Mouse (Mus musculus): ENCODE measurements around the gene Bcl11a. TPM values are rescaled to one million over a fixed set of nuclear protein-coding genes. Genes with fewer than 3 reads are reported as not detected.

The Bcl11a gene
- polyA plus RNA-seq, 1 experiment from 2014 or later: 2.4 TPM

DNA sequence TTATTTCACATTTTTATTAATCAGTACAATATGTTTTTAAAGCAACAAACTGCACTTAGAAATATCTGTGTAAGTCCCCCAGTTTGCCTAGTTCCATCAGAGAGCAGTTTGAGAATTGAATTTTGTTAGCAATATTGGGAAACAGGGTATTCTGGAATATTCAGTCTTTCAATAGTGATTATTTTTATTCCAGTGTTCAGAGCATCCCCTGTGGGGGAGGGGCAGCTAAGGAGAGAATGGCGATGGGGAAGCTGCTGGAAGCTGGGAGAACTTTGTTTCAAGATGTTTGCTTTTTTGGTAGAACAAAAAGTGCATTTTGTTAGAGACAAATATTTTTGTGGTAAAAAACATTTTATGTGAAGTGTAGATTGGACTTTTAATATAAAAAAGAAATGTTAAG is 18.7 kb upstream of the Bcl11a start:
- no peak overlapping the region for H3K27ac ChIP-seq (ENCODE audit: low read length)
- 12% methylated on average over 1 of the region's 1 CpGs for whole genome bisulfite sequencing
- H3K9me3 ChIP-seq (ENCODE audit: low read length): no peaks in the 10 kb centered on the region

DNA sequence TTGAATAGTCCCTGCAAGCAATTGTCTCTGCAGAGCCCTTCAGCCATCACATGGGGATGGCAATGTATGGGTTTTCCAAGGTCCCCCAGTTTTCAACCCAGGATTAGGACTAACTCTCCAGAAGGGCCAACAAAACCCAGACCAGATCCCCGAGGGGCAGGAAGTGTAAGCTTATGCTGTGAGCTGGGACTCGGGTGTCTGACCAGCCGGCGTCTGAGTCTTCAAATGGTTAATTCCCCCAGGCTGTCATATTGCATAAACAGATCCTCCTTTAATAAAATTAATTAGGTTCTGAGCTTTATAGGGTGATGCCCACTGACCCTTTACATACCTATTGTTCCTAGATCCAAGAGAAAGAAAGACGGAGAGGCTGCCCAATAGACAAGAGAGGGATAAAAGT is 17.4 kb upstream of the Bcl11a start:
- no peak for TF ChIP-seq EP300 (IDR thresholded peaks at IDR 0.05)
- no peak for TF ChIP-seq CTCF (IDR thresholded peaks at IDR 0.05)
- peaks cover 20% of the 10 kb centered on the region for H3K27me3 ChIP-seq (replicated peaks; ENCODE audit: insufficient read depth, low read length)
- H3K4me3 ChIP-seq (ENCODE audit: low read depth, low read length): peak overlapping the region; percentile 4; the same call in 1 of the 2 replicates

More for the DNA sequence above, 18.7 kb upstream of the Bcl11a start:
- Histone ChIP-seq H3K4me2 (replicated peaks; ENCODE audit: low read depth, low read length) (no peak overlapping the region), H3K9ac (replicated peaks; ENCODE audit: low read depth) (no peak overlapping the region), H3K4me1 (ENCODE audit: insufficient read depth, low read depth, low read length) (no peaks in the 10 kb centered on the region), H3K27me3 (replicated peaks; ENCODE audit: insufficient read depth, low read length) (peaks cover 20% of the 10 kb centered on the region), H3K36me3 (ENCODE audit: insufficient read depth, low read length) (no peaks in the 10 kb centered on the region), H3K4me3 (ENCODE audit: low read depth, low read length) (no peak overlapping the region)
- DNase-seq (ENCODE audit: low spot score) (no peak), ATAC-seq (no peak)
- TF ChIP-seq CTCF (IDR thresholded peaks at IDR 0.05) (no peak), EP300 (IDR thresholded peaks at IDR 0.05) (no peak)

DNA sequence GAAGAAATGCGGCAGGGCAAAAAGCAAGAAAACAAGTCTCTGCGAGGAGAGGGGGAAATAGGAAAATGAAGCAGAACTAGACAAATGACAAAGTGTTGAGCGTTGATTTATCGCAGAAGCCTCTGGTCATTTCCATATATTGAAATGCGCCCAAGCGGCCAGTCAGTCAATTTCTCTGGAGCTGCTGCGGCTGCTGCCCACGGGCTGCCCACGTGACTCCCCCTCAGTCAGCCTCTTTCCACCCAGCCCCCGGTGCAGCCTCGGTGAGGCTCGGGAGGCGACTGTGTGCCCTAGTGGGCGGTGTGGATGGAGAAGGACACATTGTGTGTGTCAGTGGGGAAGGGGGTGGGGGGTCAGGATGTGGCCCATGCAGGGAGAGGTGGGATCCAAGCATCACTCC is 16.0 kb upstream of the Bcl11a start:
- ATAC-seq (no peak), DNase-seq (ENCODE audit: low spot score) (no peak)
- no peaks in the 10 kb centered on the region for H3K36me3 ChIP-seq (ENCODE audit: insufficient read depth, low read length)
- H3K4me3 ChIP-seq (ENCODE audit: low read depth, low read length): no peak overlapping the region
- 1% methylated on average over 14 of the region's 14 CpGs for WGBS
- no peaks in the 10 kb centered on the region for H3K9me3 ChIP-seq (ENCODE audit: low read length)
- H3K9ac ChIP-seq (replicated peaks; ENCODE audit: low read depth): no peak overlapping the region
- no peak overlapping the region for H3K27ac ChIP-seq (ENCODE audit: low read length)
- TF ChIP-seq EP300 (IDR thresholded peaks at IDR 0.05) (no peak), CTCF (IDR thresholded peaks at IDR 0.05) (no peak)
- no peaks in the 10 kb centered on the region for H3K4me1 ChIP-seq (ENCODE audit: insufficient read depth, low read depth, low read length)
- H3K4me2 ChIP-seq (replicated peaks; ENCODE audit: low read depth, low read length): peak overlapping the region; percentile 22; the same call in 1 of the 2 replicates
- peaks cover 20% of the 10 kb centered on the region for H3K27me3 ChIP-seq (replicated peaks; ENCODE audit: insufficient read depth, low read length)

More for the DNA sequence above, 17.4 kb upstream of the Bcl11a start:
- Histone ChIP-seq H3K9ac (replicated peaks; ENCODE audit: low read depth) (no peak overlapping the region), H3K9me3 (ENCODE audit: low read length) (no peaks in the 10 kb centered on the region), H3K4me1 (ENCODE audit: insufficient read depth, low read depth, low read length) (no peaks in the 10 kb centered on the region), H3K36me3 (ENCODE audit: insufficient read depth, low read length) (no peaks in the 10 kb centered on the region), H3K4me2 (replicated peaks; ENCODE audit: low read depth, low read length) (peak overlapping the region; percentile 25; the same call in 1 of the 2 replicates), H3K27ac (ENCODE audit: low read length) (no peak overlapping the region)
- DNase-seq (ENCODE audit: low spot score) (no peak), ATAC-seq (no peak)
- WGBS: 2% methylated on average over 5 of the region's 5 CpGs

DNA sequence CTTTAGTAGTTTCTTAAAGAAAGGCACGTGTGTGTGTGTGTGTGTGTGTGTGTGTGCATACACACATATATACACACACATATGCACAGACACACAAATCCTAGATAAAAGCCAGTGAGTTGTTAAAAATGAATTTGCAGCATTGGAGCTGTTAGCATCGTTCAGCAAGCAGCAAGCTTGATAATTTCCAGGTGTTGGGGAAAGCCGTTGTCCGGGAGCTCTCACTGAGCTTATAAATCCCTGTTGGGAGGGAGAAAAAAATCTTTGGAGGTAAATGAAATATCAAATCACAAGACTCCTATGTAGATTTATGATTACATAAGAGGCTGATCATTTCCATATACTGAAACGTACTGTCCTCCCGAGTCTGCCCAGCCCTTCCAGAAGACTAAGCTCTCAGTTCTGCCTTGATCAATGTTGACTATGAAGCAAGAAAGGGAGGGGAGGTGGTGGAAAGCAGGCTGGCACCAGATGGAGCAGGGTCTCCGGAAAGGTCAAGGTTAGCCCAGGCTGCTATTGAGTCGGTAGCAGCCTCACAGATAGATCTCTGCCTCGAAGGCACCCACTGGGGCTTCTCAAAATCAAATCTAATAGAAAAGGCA is 15.3 kb upstream of the Bcl11a start:
- Histone ChIP-seq H3K4me3 (ENCODE audit: low read depth, low read length) (no peak overlapping the region), H3K27ac (ENCODE audit: low read length) (no peak overlapping the region), H3K9ac (replicated peaks; ENCODE audit: low read depth) (no peak overlapping the region), H3K4me2 (replicated peaks; ENCODE audit: low read depth, low read length) (no peak overlapping the region), H3K4me1 (ENCODE audit: insufficient read depth, low read depth, low read length) (no peaks in the 10 kb centered on the region), H3K27me3 (replicated peaks; ENCODE audit: insufficient read depth, low read length) (peaks cover 20% of the 10 kb centered on the region), H3K36me3 (ENCODE audit: insufficient read depth, low read length) (no peaks in the 10 kb centered on the region), H3K9me3 (ENCODE audit: low read length) (no peaks in the 10 kb centered on the region)
- DNase-seq (ENCODE audit: low spot score) (no peak), ATAC-seq (no peak)
- WGBS: 26% methylated on average over 9 of the region's 9 CpGs
- TF ChIP-seq EP300 (IDR thresholded peaks at IDR 0.05) (no peak), CTCF (IDR thresholded peaks at IDR 0.05) (no peak)

DNA sequence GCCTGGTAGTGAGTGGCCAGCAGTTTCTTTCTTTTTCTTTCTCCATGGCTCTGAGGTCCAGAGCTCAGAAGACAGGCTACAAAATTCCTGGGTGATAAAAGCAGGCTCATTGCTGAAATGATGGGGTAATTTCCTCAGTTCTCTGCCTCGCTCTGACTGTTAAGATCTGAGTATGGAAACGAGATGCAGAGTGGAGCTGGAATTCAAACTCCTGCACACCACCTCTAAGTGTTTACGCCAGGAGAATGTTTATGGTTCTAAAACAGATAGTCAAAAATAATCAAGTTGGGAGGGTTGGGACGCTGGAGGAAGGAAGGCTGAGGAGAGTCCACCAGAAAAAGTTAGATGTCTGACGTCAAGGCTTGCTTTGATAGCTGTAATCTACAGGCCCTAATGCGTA is 13.6 kb upstream of the Bcl11a start:
- H3K36me3 ChIP-seq (ENCODE audit: insufficient read depth, low read length): no peaks in the 10 kb centered on the region
- ATAC-seq: no peak
- no peak overlapping the region for H3K27ac ChIP-seq (ENCODE audit: low read length)
- no peak overlapping the region for H3K4me2 ChIP-seq (replicated peaks; ENCODE audit: low read depth, low read length)
- no peak overlapping the region for H3K4me3 ChIP-seq (ENCODE audit: low read depth, low read length)
- TF ChIP-seq EP300 (IDR thresholded peaks at IDR 0.05) (no peak), CTCF (IDR thresholded peaks at IDR 0.05) (no peak)
- peaks cover 10% of the 10 kb centered on the region for H3K27me3 ChIP-seq (replicated peaks; ENCODE audit: insufficient read depth, low read length)
- H3K9ac ChIP-seq (replicated peaks; ENCODE audit: low read depth): no peak overlapping the region
- H3K9me3 ChIP-seq (ENCODE audit: low read length): no peaks in the 10 kb centered on the region
- DNase-seq (ENCODE audit: low spot score): no peak
- 66% methylated on average over 6 of the region's 6 CpGs for WGBS
- no peaks in the 10 kb centered on the region for H3K4me1 ChIP-seq (ENCODE audit: insufficient read depth, low read depth, low read length)

DNA sequence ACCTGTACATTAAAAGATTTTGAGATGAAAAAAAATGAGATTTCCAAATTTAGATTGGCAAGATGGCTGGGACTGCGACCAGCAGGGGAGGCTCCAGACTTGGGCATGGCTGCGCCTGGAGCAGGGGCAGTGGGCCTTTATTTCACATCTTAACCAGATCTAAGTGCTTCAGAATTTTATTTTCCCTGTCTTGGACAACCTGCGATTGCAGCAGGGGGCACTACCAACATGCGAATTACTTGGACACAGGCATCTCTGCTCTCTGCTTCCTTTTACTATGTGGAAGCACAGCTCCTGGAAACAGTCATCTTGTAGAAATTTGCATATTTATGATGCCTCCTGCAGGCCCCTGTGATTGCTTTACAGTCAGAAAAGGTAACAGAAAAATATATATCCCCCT is 12.5 kb upstream of the Bcl11a start:
- no peak overlapping the region for H3K9ac ChIP-seq (replicated peaks; ENCODE audit: low read depth)

More for the DNA sequence above, 12.5 kb upstream of the Bcl11a start:
- TF ChIP-seq CTCF (IDR thresholded peaks at IDR 0.05): peak; percentile 51
- no peak for TF ChIP-seq EP300 (IDR thresholded peaks at IDR 0.05)
- Histone ChIP-seq H3K4me1 (ENCODE audit: insufficient read depth, low read depth, low read length) (no peaks in the 10 kb centered on the region), H3K27me3 (replicated peaks; ENCODE audit: insufficient read depth, low read length) (peaks cover 8% of the 10 kb centered on the region), H3K4me2 (replicated peaks; ENCODE audit: low read depth, low read length) (no peak overlapping the region), H3K4me3 (ENCODE audit: low read depth, low read length) (no peak overlapping the region), H3K27ac (ENCODE audit: low read length) (no peak overlapping the region), H3K36me3 (ENCODE audit: insufficient read depth, low read length) (no peaks in the 10 kb centered on the region), H3K9me3 (ENCODE audit: low read length) (no peaks in the 10 kb centered on the region)
- DNase-seq (ENCODE audit: low spot score) (peak; percentile 29), ATAC-seq (no peak)
- WGBS: 50% methylated on average over 4 of the region's 4 CpGs
